Mouse (Mus musculus): ENCODE results near the gene Gm7879. TPM values are rescaled to one million over a fixed set of nuclear protein-coding genes. Genes with fewer than 3 reads are reported as not detected.

The Gm7879 gene
- total and polyA plus RNA-seq, 3 experiments: 13.0 to 14.0 TPM; not detected in 1

DNA sequence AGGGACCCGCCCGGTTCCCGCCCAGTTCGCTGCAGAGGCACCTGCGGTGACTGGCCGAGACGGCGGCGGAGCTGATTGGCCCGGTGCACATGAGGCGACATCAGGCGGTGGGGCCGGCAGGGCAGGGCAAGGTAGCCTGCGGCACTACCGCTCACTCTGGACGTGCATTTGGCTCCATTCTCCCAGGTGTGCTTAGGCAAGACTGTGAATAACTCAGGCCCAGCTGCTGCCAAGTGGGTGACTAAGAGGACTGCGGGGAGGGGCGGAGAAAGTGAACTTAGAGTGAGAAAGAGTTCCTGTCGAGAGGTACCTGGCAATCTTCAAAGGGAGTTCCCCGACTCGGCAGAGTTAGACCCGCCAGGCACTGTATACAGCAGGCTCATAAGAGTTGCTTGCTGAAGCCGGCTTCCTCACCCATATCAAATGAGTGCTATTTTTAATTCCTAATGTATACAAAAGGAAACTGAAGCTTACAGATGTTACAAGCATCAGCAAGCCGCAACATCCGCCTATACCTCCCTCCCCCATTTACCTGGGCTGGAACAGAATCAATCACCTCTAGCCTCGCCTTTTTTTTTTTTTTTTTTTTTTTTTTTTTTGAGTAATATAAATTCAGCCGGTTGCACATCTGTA lies 35.3 kb downstream of the Gm7879 start:
- DNase-seq: peak; percentile 62

DNA sequence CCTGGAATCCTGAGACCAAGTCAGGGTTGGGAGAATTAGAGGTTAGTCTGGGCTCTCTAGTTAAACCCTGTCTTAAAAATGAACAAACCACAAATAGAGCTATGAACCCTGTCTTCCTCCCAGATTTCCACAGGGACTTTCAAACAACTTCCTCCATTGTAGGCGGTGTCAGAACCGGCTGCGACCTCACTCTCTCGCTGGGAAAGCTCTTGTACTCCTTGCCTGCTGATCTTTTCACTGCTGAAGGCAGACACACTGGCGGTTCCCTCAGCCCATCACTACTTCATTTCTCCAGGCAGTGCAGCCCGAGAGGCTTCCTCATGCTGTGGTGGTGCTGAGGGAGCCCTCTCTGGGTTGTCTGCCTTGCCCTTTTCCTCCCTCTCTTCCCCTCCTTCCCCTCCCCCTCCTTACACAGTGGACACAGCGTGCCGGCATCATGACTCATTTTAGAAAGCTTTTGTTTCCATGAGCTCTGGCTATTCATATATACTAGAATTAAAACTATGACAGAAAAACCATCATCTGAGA lies 35.9 kb downstream of the Gm7879 start:
- peak; percentile 63 for DNase-seq

GRCm38 (mm10) chr5:43953241-43953640 lies 40.3 kb downstream of the Gm7879 start:
- DNase-seq: no peak

GRCm38 (mm10) chr5:43959884-43960440 lies 47.0 kb downstream of the Gm7879 start:
- no peak for DNase-seq

GRCm38 (mm10) chr5:43961056-43961455 lies 48.1 kb downstream of the Gm7879 start:
- DNase-seq: no peak

Other genes starting within 250 kb of the Gm7879 start
- 1 to 10 TPM; 2.1 to 3.1 TPM for gene Bst1, start 94.3 kb upstream of the Gm7879 start, total RNA-seq (2021)
- gene Bst1, start 94.3 kb upstream of the Gm7879 start, polyA plus RNA-seq (2012; rRNA removed): 0.38 and 0.54 TPM in 2 replicates
- 10 to 100 TPM; 59.4 to 70.5 TPM for gene Fbxl5, start 91.5 kb upstream of the Gm7879 start, total RNA-seq (2021)
- 12.6 and 17.6 TPM in 2 replicates for gene Fbxl5, start 91.5 kb upstream of the Gm7879 start, polyA plus RNA-seq (2012; rRNA removed)
- 10 to 100 TPM; 11.5 to 15.1 TPM for gene Cd38, start 44.6 kb upstream of the Gm7879 start, total RNA-seq (2021)
- 5.3 and 5.9 TPM in 2 replicates for gene Cd38, start 44.6 kb upstream of the Gm7879 start, polyA plus RNA-seq (2012; rRNA removed)
- gene Fgfbp1, start 68.6 kb downstream of the Gm7879 start, total RNA-seq (2021): not detected
- not detected in 2 replicates for gene Fgfbp1, start 68.6 kb downstream of the Gm7879 start, polyA plus RNA-seq (2012; rRNA removed)
- 1 to 10 TPM; 1.6 to 3.3 TPM for gene Prom1, start 188.9 kb downstream of the Gm7879 start, total RNA-seq (2021)
- gene Prom1, start 188.9 kb downstream of the Gm7879 start, polyA plus RNA-seq (2012; rRNA removed): 0.15 and 0.20 TPM in 2 replicates